Mouse (Mus musculus) small intestine, adult 2 months (tissue): Measurements from ENCODE around the gene Ap2a1. TPM values are rescaled to one million over a fixed set of nuclear protein-coding genes. Genes with fewer than 3 reads are reported as not detected.

ENCODE experiments used
- H3K27ac ChIP-seq: fragments of 200-500 bp; 2 replicates; pipeline ENCODE4 v1.5.1; 2012; ENCODE audit warnings: low read depth, low read length, control low read depth, inconsistent platforms; ENCODE audit not compliant: insufficient read depth
- H3K27me3 ChIP-seq: fragments of 200-500 bp; 2 replicates; pipeline ENCODE4 v1.6.1; 2012; ENCODE audit warnings: mild to moderate bottlenecking, moderate library complexity, low read length, inconsistent platforms; ENCODE audit not compliant: control insufficient read depth, insufficient read depth
- H3K36me3 ChIP-seq: fragments of 200-500 bp; 2 replicates; pipeline ENCODE4 v1.6.1; 2012; ENCODE audit warnings: mild to moderate bottlenecking, low read length, control low read depth, inconsistent platforms; ENCODE audit not compliant: control insufficient read depth, insufficient read depth
- H3K4me1 ChIP-seq: fragments of 200-500 bp; 2 replicates; pipeline ENCODE4 v1.6.1; 2012; ENCODE audit warnings: low read length, inconsistent platforms, mixed read lengths; ENCODE audit not compliant: control insufficient read depth, insufficient read depth, insufficient read length
- H3K4me3 ChIP-seq: fragments of 200-500 bp; 2 replicates; pipeline ENCODE4 v1.5.1; 2012; ENCODE audit warnings: low read depth, mild to moderate bottlenecking, control low read depth, inconsistent platforms, low read length, moderate library complexity
- CTCF ChIP-seq: fragments of 200-500 bp; IDR thresholded peaks from 2 replicates; pipeline ENCODE4 v1.5.1; 2012; ENCODE audit warnings: low read depth, mild to moderate bottlenecking, control low read depth, inconsistent platforms, low read length, moderate library complexity, mixed read lengths; ENCODE audit not compliant: insufficient replicate concordance, insufficient read length; ENCODE audit errors: extremely low read depth
- POLR2A ChIP-seq: fragments of 200-500 bp; IDR thresholded peaks from 2 replicates; pipeline ENCODE4 v1.6.1; 2012; ENCODE audit warnings: low read depth, mild to moderate bottlenecking, control low read depth, inconsistent platforms, low read length, moderate library complexity
- WGBS: fragments of 180-500 bp; shearing (Covaris S2); methylation state at CpG from one replicate; pipeline ENCODE4 v1.1.7; 2018; 5-methylcytosine and 5-hydroxymethylcytosine counted together
- polyA plus RNA-seq: library from polyadenylated mRNA; depleted of rRNA; stranded (reverse); fragments of >200 nt; gene quantifications from 2 replicates; pipeline ENCODE4 v1.2.3, GENCODE M21; 2012; rRNA removed

Gene Ap2a1
- 49.8 and 85.2 TPM in 2 replicates for polyA plus RNA-seq

DNA sequence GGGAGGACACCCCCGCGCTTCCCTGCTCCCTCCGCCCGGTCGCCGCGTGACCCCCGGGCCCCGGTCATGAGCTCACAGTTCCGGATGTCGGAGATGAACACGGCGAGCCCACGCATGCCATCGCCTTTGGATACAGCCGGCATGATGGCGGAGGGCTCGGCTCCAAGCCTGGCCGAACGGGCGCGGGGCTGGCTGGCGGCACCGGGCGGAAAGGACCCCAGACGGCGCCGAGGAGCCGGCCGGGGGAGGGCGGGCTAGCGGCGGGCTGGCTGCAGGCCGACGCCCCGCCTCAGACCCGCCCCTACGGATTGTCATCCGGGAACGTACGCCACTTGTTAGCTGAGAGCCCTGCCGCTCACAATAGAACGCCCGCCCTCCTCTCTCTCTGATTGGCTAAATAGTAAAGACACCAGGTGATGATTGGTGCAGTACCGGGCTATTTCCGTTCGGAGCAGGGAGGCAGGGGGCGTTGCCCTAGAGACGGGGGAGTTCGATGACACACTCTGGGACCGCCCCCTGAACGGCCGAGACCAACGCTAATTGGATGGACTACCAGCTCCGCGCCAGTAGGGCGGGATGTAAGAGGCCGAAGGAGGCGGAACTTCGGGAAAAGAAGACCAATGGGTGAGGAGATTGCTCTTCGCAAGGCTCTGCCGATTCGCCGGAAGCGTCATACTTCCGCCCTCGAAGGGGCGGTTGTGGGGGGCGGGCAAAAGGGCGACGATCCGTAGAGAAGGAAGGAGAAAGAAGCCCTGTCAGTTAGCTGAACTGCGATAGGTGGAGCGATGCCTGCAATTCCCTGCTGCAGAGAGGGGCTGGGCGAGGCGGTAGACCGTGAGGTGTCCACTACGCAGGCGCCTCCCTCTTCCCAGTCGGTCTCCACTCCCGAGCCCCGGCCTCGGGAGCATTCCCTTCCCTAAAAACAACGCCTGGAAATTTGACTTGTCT, at the start of gene Ap2a1:
Ap2a1 (minus strand) TSS at position 293 of the 948 bp plus-strand sequence.
- Histone ChIP-seq H3K27me3 (no peaks in the 10 kb centered on the region), H3K36me3 (peaks cover 3% of the 10 kb centered on the region; the same call in 1 of the 2 replicates), H3K27ac (peak within 1 kb of the TSS; percentile 72), H3K4me1 (peaks cover 8% of the 10 kb centered on the region; the same call in 1 of the 2 replicates), H3K4me3 (peak within 1 kb of the TSS; percentile 92)
- TF ChIP-seq POLR2A = peak; percentile 88; the same call in 1 of the 2 replicates
- TF ChIP-seq CTCF = 0 out of 2 replicates have a peak, but pooled peaks have one; percentile 7
- WGBS = under 1% methylated on average over 84 of the region's 84 CpGs

- Histone ChIP-seq H3K27me3 (no peaks in the 10 kb centered on the region), H3K4me1 (no peaks in the 10 kb centered on the region), H3K27ac (no peak overlapping the region), H3K4me3 (no peak overlapping the region), H3K36me3 (peaks cover 45% of the 10 kb centered on the region)
- WGBS = 90% methylated on average over 3 of the region's 3 CpGs
- no peak for TF ChIP-seq CTCF
- TF ChIP-seq POLR2A = no peak
These were observed 49.0 kb upstream of the Ap2a1 start for GRCm38 (mm10) chr7:44978300-44978699.

DNA sequence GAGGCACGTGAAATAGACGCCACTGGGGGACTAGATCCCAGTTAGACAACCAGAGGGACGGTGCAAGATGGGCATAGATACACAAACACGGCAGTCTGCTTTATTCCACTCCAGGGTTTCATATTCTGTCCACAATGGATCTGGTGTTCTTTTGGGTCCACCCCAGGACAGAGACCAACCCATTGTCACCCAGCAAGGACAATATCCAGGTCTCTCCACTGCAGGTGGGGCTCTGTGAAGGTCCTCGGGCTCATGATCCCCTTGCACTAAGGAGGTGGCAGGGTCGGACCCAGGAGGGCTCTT, 45.8 kb upstream of the Ap2a1 start:
- Histone ChIP-seq H3K27me3 (no peaks in the 10 kb centered on the region), H3K4me1 (peaks cover 5% of the 10 kb centered on the region), H3K27ac (no peak overlapping the region), H3K4me3 (no peak overlapping the region), H3K36me3 (peaks cover 26% of the 10 kb centered on the region)
- WGBS = 27% methylated on average over 6 of the region's 6 CpGs
- TF ChIP-seq CTCF (no peak), POLR2A (no peak)

DNA sequence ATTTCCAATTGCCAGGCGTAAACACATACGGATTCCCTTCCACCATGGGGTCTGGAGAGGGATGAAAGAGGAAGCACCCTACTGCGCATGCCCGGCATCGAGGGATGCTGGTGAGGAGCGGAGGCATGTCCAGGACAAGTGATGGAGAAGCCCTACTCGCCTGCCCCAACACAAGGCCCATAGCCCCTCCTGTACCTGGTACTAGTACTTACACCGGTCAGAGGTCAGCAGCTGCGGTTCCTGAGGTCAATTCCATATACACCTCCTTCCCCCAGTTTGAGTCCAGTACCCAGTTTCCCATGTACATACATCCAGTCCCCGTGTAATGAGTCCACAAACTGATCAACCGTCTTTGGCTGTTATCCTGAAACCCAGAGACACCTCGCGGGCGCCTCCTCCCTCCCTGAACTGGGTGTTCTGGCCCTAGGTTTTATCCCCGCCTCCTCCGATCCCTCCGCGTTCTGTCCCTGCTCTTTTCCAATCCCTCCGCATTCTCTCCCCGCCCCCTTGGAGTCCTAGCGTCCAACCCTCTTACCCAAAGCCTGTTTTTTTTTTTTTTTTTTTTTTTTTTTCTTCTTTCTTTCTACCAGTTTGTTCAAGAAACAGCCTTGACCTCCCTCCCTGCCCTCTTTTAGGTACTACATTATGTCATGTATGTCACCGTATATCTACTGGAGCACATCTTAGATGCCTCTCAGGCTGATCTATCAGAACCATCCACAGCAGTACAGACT, 45.3 kb upstream of the Ap2a1 start, which contains the start of gene Cpt1c:
Cpt1c (minus strand) TSS at position 469 of the 734 bp plus-strand sequence.
- peaks cover 23% of the 10 kb centered on the region for H3K36me3 ChIP-seq
- WGBS = 8% methylated on average over 22 of the region's 22 CpGs
- H3K27me3 ChIP-seq = no peaks in the 10 kb centered on the region
- H3K4me3 ChIP-seq = peak within 1 kb of the TSS; percentile 57
- H3K27ac ChIP-seq = no peak within 1 kb of the TSS
- 0 out of 2 replicates have a peak, but pooled peaks have one; percentile 8 for TF ChIP-seq POLR2A
- TF ChIP-seq CTCF = no peak
- peaks cover 5% of the 10 kb centered on the region for H3K4me1 ChIP-seq

- Histone ChIP-seq H3K36me3 (peaks cover 15% of the 10 kb centered on the region), H3K4me3 (peak overlapping the region; percentile 5; the same call in 1 of the 2 replicates), H3K27ac (no peak overlapping the region), H3K27me3 (no peaks in the 10 kb centered on the region), H3K4me1 (peaks cover 5% of the 10 kb centered on the region)
- WGBS = 47% methylated on average over 14 of the region's 14 CpGs
- TF ChIP-seq POLR2A (no peak), CTCF (no peak)
These were observed 44.3 kb upstream of the Ap2a1 start for GRCm38 (mm10) chr7:44973415-44974130.

GRCm38 (mm10) chr7:44971142-44971541, 41.8 kb upstream of the Ap2a1 start:
- Histone ChIP-seq H3K36me3 (no peaks in the 10 kb centered on the region), H3K27ac (no peak overlapping the region)

More at GRCm38 (mm10) chr7:44971142-44971541, 41.8 kb upstream of the Ap2a1 start:
- WGBS = 45% methylated on average over 7 of the region's 7 CpGs
- Histone ChIP-seq H3K27me3 (no peaks in the 10 kb centered on the region), H3K4me3 (no peak overlapping the region), H3K4me1 (peaks cover 5% of the 10 kb centered on the region)
- TF ChIP-seq POLR2A (no peak), CTCF (no peak)
